Mouse (Mus musculus): ENCODE measurements around the gene Pcna. TPM values are rescaled to one million over a fixed set of nuclear protein-coding genes. Genes with fewer than 3 reads are reported as not detected.

Gene Pcna
- polyA plus RNA-seq, 1 experiment = 66.3 TPM

DNA sequence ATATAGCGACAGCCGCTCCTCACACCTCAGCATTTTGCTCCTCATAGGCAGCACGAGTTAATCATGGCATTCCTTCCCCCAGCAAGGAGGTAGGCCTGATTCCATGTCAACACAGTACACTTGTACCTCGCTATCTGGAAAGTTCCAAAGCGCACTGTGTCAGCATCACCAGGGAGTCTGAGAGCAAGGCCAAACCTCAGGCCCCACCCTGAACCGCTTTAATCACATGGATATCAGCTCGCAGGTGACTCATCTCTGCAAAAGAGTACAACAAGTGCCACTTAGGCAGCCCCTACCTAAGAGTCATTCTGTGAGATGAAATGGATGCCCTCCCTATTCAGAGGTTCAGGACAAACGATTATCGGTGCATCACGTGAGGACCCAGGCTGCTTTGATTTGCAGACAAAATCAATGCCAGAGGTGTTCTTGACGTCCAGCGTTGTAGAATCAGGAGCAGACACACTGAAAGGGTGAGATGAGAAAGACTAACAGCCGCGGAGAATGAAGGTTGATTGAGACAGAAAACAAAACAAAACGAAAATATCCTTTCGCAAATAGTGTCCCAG is 46.7 kb downstream of the Pcna start:
- TF ChIP-seq POLR2A (IDR thresholded peaks at IDR 0.05; ENCODE audit: extremely low read depth, insufficient read depth, low read length) (no peak), CTCF (IDR thresholded peaks at IDR 0.05; ENCODE audit: extremely low read depth, insufficient read depth, low read length) (no peak)
- no peaks in the 10 kb centered on the region for H3K4me1 ChIP-seq (ENCODE audit: control insufficient read depth, insufficient read depth, low read length)
- no peak overlapping the region for H3K4me3 ChIP-seq (ENCODE audit: insufficient read depth, low read length)
- H3K27ac ChIP-seq (ENCODE audit: insufficient read depth, low read length) = no peak overlapping the region

DNA sequence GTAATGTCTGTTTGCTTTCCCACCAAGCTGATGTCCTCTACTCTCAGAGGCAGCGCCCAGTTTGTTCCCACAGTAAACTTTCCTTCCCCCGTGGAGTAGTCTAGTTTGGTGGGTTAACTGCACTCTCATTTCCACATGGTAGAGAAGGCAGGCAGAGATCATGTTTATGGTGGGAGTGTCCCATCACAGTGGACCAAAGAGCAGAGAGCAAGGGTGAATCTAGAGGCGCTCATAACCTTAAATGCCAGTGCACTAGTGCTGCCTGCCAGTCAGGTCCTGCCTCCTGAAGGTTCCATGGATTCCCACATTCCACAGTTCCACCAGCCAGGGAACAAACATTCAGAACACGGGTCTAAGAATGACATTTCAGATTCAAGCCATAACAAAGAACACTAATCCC is 47.6 kb downstream of the Pcna start:
- Histone ChIP-seq H3K4me3 (ENCODE audit: insufficient read depth, low read length) (no peak overlapping the region), H3K4me1 (ENCODE audit: control insufficient read depth, insufficient read depth, low read length) (no peaks in the 10 kb centered on the region), H3K27ac (ENCODE audit: insufficient read depth, low read length) (no peak overlapping the region)
- no peak for TF ChIP-seq CTCF (IDR thresholded peaks at IDR 0.05; ENCODE audit: extremely low read depth, insufficient read depth, low read length)
- no peak for TF ChIP-seq POLR2A (IDR thresholded peaks at IDR 0.05; ENCODE audit: extremely low read depth, insufficient read depth, low read length)

DNA sequence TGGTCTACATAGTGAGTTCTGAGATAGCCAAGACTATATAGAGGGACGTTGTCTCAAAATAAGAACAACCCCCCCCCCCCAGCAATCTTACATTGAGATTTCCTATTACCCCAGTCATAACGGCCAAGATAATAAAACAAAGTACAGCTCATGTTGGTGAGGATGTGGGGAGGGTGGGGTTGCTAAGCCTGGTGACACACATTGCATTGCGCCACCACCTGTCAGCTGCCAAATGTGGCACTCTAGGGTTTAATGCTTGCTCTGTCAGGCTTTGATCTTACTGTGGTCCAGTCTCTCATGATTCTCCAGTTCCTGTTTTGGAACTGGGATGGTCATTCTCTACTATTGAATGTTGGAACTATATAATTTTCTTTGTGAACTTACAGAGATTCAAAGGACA is 49.3 kb downstream of the Pcna start:
- Histone ChIP-seq H3K27ac (ENCODE audit: insufficient read depth, low read length) (no peak overlapping the region), H3K4me3 (ENCODE audit: insufficient read depth, low read length) (no peak overlapping the region), H3K4me1 (ENCODE audit: control insufficient read depth, insufficient read depth, low read length) (no peaks in the 10 kb centered on the region)
- no peak for TF ChIP-seq POLR2A (IDR thresholded peaks at IDR 0.05; ENCODE audit: extremely low read depth, insufficient read depth, low read length)
- TF ChIP-seq CTCF (IDR thresholded peaks at IDR 0.05; ENCODE audit: extremely low read depth, insufficient read depth, low read length) = no peak

DNA sequence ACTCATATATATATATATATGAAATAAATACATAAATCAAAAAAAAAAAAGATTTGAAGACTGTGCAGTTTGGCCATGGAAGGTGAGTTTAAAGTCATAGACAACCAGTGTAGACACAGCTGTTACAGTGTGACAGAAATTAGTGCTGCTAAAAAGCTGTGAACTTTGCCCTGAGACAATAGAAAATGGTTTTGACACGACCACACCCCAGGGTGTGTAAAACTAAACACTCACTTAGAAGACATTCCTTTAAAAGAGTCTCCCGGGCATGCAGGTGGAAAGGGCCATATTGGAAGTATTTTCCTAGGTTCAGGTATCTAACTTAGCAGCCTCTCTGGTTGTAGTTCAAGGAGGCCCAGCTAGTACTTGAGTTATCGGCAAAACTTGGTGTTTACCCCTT is 49.9 kb downstream of the Pcna start:
- H3K27ac ChIP-seq (ENCODE audit: insufficient read depth, low read length) = no peak overlapping the region
- H3K4me1 ChIP-seq (ENCODE audit: control insufficient read depth, insufficient read depth, low read length) = no peaks in the 10 kb centered on the region
- no peak overlapping the region for H3K4me3 ChIP-seq (ENCODE audit: insufficient read depth, low read length)
- TF ChIP-seq POLR2A (IDR thresholded peaks at IDR 0.05; ENCODE audit: extremely low read depth, insufficient read depth, low read length) (no peak), CTCF (IDR thresholded peaks at IDR 0.05; ENCODE audit: extremely low read depth, insufficient read depth, low read length) (no peak)

Other genes starting within 250 kb of the Pcna start
- gene Rassf2, start 223.1 kb downstream of the Pcna start, polyA plus RNA-seq (2012; rRNA removed) = 32.6 and 35.9 TPM in 2 replicates
- gene Slc23a2, start 108.2 kb downstream of the Pcna start, polyA plus RNA-seq (2012; rRNA removed) = 109 and 111 TPM in 2 replicates
- gene Tmem230, start 5.5 kb downstream of the Pcna start, polyA plus RNA-seq (2012; rRNA removed) = 56.5 and 58.8 TPM in 2 replicates
- 144 and 149 TPM in 2 replicates for gene Cds2, start 9.8 kb upstream of the Pcna start, polyA plus RNA-seq (2012; rRNA removed)
- gene Prokr2, start 132.1 kb upstream of the Pcna start, polyA plus RNA-seq (2012; rRNA removed) = 0.44 and 0.52 TPM in 2 replicates

Data from cortical plate, adult 2 months (tissue).